Mouse (Mus musculus) frontal cortex, postnatal 10 days (tissue): ENCODE data around the gene Aldh9a1.
"Not testable (repeated sequence)": the region's sequence is repeated elsewhere in the genome, so short reads cannot be mapped to it uniquely, and the experiment has no call there.

ENCODE experiments used
- DNase-seq, 2 experiments: peaks; one replicate each; pipeline ENCODE4 v3.0.0; 2022; ENCODE audit warnings: low spot score in 2 of 2, mixed read lengths in 1 of 2

The Aldh9a1 gene

GRCm38 (mm10) chr1:167349815-167350596, at the start of gene Aldh9a1:
Aldh9a1 (plus strand) TSS chr1:167349991.
- peak; percentile 84 to 89 for DNase-seq

- DNase-seq: no peak
Measured at GRCm38 (mm10) chr1:167300122-167300521, 49.7 kb upstream of the Aldh9a1 start.

- no peak for DNase-seq
Measured at GRCm38 (mm10) chr1:167305501-167306137, 44.2 kb upstream of the Aldh9a1 start.

- DNase-seq: peak in 1 of 2 experiments; percentile 11
Measured at GRCm38 (mm10) chr1:167306451-167307240, 43.1 kb upstream of the Aldh9a1 start.

- DNase-seq: no peak
Measured at GRCm38 (mm10) chr1:167307674-167308073, 42.1 kb upstream of the Aldh9a1 start.

GRCm38 (mm10) chr1:167308261-167309054, 41.3 kb upstream of the Aldh9a1 start, which contains the start of gene Tmco1:
Tmco1 (plus strand) TSS chr1:167308378.
- DNase-seq: peak; percentile 94 to 98

GRCm38 (mm10) chr1:167312367-167312766, 37.4 kb upstream of the Aldh9a1 start:
- no peak for DNase-seq

GRCm38 (mm10) chr1:167313220-167313619, 36.6 kb upstream of the Aldh9a1 start:
- DNase-seq: no peak

GRCm38 (mm10) chr1:167321691-167322090, 28.1 kb upstream of the Aldh9a1 start:
- DNase-seq: no peak

GRCm38 (mm10) chr1:167328776-167329175, 21.0 kb upstream of the Aldh9a1 start:
- no peak for DNase-seq

- no peak for DNase-seq
Measured at GRCm38 (mm10) chr1:167331106-167331505, 18.7 kb upstream of the Aldh9a1 start.

GRCm38 (mm10) chr1:167336398-167336797, 13.4 kb upstream of the Aldh9a1 start:
- no peak for DNase-seq

- DNase-seq: peak; percentile 73 to 87
Measured at GRCm38 (mm10) chr1:167337463-167338095, 12.2 kb upstream of the Aldh9a1 start.

- DNase-seq: no peak
Measured at GRCm38 (mm10) chr1:167339177-167339781, 10.5 kb upstream of the Aldh9a1 start.

- no peak for DNase-seq
Measured at GRCm38 (mm10) chr1:167340111-167340787, 9.5 kb upstream of the Aldh9a1 start.

GRCm38 (mm10) chr1:167340910-167341528, 8.8 kb upstream of the Aldh9a1 start:
- DNase-seq: no peak

GRCm38 (mm10) chr1:167342831-167343230, 7.0 kb upstream of the Aldh9a1 start:
- no peak for DNase-seq

- DNase-seq: not testable (repeated sequence)
Measured at GRCm38 (mm10) chr1:167345994-167346520, 3.7 kb upstream of the Aldh9a1 start.

- not testable (repeated sequence) for DNase-seq
Measured at GRCm38 (mm10) chr1:167349206-167349605, 585 bp upstream of the Aldh9a1 start.
